Mouse (Mus musculus) layer of hippocampus, postnatal 14 days (tissue): Measurements from ENCODE around the gene Myt1l. TPM values are rescaled to one million over a fixed set of nuclear protein-coding genes. Genes with fewer than 3 reads are reported as not detected.
A peak's percentile ranks its signal among the peaks of the same experiment; 100 is the strongest.

ENCODE experiments used
- DNase-seq, 2 experiments: peaks; one replicate each; pipeline ENCODE4 v3.0.0; 2021 to 2022; ENCODE audit warnings: low spot score in 2 of 2, mixed read lengths in 1 of 2
- total RNA-seq, 2 experiments: library from RNA; stranded (reverse); gene quantifications; 2 replicates each; pipeline ENCODE4 v1.2.3; 2021

The Myt1l gene
- total RNA-seq, 2 experiments from 2014 or later = 189 to 225 TPM

DNA sequence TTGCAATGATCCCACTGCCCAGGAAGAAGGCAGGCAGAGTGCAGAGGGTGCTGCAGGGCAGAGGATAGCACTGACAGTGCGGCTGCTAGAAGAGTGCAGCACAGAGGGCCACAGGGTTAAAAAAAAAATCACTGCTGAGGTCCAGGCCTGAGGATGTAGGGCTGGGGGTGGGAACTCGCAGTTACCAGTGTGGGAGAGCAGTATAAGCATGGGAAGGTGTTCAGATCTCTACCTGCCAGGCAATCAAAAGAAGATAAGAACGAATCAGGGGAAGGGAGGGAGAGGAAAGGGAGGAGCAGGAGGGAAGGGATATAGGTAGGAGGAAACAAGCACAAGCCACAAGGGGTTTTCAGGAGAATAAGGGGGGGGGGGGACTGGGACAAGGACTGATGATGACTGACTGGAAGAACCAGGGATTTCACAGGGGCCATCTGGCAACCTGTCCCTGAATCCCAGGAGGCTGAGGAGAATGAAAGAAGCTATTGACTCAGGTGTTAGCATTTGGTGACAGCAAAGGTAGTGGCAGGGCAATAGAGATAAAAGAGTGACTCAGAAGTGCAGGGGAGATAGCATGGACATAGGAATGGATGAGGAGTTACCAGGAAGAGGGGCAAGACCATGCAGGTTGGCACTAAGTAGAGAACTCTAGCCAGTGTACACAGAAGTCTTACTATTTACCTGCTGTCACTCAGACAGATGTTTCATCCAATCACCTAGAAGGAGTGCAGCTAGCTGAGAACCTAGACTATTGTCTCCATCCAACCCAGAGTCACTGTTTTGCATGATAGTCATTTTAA lies 270.6 kb downstream of the Myt1l start:
- DNase-seq = no peak

- no peak for DNase-seq
These were observed 278.2 kb downstream of the Myt1l start for GRCm38 (mm10) chr12:29806415-29806814.

DNA sequence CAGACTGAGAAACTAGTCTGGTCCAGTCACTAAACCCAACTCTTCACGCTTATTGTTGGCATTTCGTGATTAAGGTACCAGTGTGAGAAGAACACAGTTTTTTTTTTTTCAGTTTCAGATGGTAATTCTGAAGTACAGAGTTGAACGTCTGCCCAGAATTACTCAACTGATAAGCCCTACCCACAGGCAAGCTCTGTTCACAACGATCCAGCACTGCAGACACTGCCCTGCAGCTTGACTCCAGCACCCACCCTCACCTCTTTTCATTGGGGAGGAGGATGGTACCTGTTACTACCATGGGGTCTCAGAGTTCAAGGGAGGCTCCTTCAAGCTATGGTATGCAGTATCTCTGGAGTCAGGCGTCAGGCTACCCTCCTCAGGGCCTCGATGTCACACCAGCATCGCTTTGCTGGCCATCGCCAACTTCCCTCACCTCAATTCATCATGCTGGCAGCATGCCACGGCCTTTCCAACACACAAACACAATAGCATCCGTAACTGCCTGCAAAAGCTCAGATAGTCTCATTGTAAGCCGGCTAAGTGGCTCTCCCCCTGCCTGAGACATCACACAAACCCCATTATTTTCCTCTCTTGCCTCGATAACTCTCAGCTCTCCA lies 281.5 kb downstream of the Myt1l start:
- peak in 1 of 2 experiments; percentile 39 for DNase-seq

- no peak for DNase-seq
These were observed 287.3 kb downstream of the Myt1l start for GRCm38 (mm10) chr12:29815466-29815865.

DNA sequence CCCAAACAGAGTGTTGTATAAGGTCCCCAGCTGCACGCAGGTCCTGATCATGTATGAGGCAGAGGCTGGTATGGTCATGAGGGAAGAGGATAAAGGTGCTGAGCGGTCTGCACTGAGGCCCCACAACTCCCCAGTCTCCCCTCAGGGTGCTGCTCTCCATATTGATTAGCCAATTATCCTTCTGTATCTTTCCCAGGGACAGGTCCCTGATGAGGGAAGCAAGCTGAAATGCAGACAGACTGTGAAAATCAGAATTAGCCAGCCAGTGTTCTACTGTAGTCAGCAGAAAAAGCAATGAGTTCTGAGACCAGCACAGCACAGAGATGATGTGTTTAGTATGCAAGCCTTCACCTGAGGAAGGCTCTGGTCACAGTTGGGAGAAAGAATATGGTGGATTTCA lies 287.9 kb downstream of the Myt1l start:
- no peak for DNase-seq

GRCm38 (mm10) chr12:29816761-29817160 lies 288.6 kb downstream of the Myt1l start:
- no peak for DNase-seq

DNA sequence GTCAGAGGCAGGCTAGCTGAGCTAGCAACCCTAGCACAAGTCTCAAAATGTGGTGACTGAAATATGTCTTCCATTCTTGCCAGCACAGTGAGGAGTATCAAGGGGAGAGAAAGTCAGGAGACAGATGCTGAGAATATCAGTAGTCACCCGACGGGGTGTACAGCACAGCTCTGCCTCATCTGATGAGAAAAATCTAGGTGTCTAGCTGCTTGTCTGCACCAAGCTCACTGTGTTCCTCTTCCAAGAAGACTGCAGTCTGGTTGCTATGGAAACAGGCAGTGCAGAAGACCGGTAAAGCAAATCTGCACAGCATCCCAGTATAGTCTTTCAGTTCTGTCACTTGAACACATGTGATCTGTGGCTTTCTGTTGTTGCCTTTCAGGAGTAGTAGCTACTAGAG lies 294.0 kb downstream of the Myt1l start:
- peak in 1 of 2 experiments; percentile 56 for DNase-seq

DNA sequence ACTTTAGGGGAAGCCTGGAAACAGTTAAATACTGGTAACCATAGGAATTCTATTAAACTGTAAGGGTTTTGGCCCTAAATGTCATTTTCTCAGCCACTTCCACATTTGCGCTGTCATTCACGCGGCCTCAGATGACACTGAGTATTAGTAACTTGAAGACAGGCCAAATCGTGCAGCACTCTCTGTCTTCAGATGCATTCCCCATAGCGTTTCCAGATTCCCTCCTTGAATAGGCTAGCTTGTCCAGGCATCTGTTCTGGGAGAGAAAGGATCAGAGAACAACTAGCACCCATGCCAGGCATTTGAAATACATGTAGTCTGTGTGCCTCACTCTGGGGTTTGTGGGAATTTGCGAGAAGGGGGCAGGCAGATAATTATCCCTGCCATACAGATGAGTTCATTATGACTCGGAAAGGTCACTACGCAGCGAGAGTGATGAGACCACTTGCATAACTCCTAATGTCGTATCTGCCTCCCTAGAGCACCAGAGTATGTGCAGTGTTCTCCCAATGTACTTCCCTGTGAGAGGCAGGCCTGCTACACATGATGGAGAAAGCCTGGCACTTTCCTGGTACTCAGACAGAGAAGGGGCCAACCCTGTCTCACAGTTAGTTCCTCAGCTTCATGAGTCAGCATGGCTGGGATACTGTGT lies 295.7 kb downstream of the Myt1l start:
- peak in 1 of 2 experiments; percentile 57 for DNase-seq

GRCm38 (mm10) chr12:29830571-29830970 lies 302.4 kb downstream of the Myt1l start:
- no peak for DNase-seq

DNA sequence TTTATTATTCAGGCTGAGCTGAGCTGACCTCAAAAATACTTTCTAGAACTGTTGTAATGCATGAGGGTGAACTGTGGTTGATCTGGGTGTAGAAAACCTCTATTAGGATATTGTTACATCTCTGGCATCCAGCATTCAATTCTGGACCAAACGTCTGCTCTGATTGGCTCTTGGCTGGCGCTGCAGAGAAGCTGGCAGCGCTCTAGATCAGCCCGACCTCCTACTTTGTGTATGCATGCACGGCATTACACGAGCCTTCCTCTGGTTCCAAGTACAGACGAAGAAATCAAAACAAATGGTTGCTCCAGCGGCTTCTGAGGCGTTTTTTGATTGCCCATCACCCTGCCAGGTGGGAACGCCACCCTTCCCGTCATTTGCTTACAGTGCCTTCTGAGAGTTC lies 303.2 kb downstream of the Myt1l start:
- peak in 1 of 2 experiments; percentile 87 for DNase-seq

GRCm38 (mm10) chr12:29837301-29837791 lies 309.2 kb downstream of the Myt1l start:
- DNase-seq = peak in 1 of 2 experiments; percentile 64

- no peak for DNase-seq
These were observed 310.2 kb downstream of the Myt1l start for GRCm38 (mm10) chr12:29838421-29838820.

GRCm38 (mm10) chr12:29849936-29850335 lies 321.8 kb downstream of the Myt1l start:
- DNase-seq = no peak

GRCm38 (mm10) chr12:29854151-29854585 lies 326.0 kb downstream of the Myt1l start:
- DNase-seq = no peak

GRCm38 (mm10) chr12:29855007-29855406 lies 326.8 kb downstream of the Myt1l start:
- DNase-seq = peak in 1 of 2 experiments; percentile 72

- DNase-seq = no peak
These were observed 332.8 kb downstream of the Myt1l start for GRCm38 (mm10) chr12:29860986-29861385.

GRCm38 (mm10) chr12:29868295-29868694 lies 340.1 kb downstream of the Myt1l start:
- DNase-seq = peak; percentile 46

DNA sequence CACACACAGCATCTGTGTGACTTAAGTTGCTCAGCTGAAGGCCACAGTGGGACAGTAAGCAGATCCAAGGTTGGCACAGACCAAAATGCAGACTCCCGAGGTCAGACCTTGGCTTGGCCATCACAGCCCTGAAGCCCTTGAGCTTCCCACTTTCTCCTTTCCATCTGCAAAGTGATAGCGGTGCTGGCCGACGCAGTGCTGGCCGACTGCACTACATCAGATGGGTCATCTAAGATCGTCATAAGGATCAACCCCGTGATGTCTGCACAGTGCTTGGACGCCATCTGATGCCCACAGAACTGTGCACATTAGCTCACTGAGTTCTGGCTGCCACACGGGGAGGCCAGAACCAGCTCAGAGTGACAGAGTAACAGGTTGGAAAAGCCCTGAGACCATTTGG lies 340.6 kb downstream of the Myt1l start:
- no peak for DNase-seq

GRCm38 (mm10) chr12:29872156-29872815 lies 344.1 kb downstream of the Myt1l start:
- DNase-seq = peak; percentile 87 to 96

DNA sequence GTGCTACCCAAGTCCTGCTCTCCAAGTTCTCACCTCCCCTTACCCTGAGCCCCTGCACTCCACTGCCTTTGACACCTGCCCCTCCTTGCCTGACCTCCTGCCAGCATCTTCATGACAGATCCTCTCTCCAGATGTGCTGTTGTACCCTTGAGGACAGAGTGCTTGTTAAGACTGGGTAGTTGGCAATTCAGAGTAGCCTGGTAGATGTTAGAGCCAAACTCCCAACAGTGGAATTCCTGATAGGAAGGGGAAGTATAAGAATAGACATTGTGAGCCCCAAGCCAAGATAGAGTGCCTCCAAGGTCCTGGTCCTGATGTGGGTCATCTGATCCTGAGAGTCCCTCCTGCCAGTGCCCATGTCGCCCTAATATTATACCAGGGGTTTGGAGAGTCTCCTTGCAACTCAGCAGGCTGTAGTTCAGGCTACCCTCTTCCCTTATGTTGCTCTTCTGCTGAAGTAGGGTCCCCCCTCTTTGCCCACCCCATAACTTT lies 345.1 kb downstream of the Myt1l start:
- DNase-seq = no peak

- DNase-seq = no peak
These were observed 349.8 kb downstream of the Myt1l start for GRCm38 (mm10) chr12:29877977-29878376.
